Mouse (Mus musculus) hindbrain, embryonic 16.5 days (tissue): ENCODE data around the gene Cdrt4. TPM values are rescaled to one million over a fixed set of nuclear protein-coding genes. Genes with fewer than 3 reads are reported as not detected.

Experiments
- ATAC-seq: fragments of 200-750 bp; cut with Nextera tagmentation; 2 replicates; pipeline ENCODE4 v1.8.0; 2017; ENCODE audit warnings: moderate TSS enrichment, moderate library complexity
- H3K27ac ChIP-seq: fragments of 300-500 bp; sonication (generic); 2 replicates; pipeline ENCODE4 v1.5.1; 2014; ENCODE audit warnings: low read depth, mild to moderate bottlenecking, control low read depth, low read length, moderate library complexity
- H3K27me3 ChIP-seq: fragments of 300-500 bp; sonication (generic); replicated peaks from 2 replicates; pipeline ENCODE4 v1.6.1; 2014; ENCODE audit warnings: low read length; ENCODE audit not compliant: control insufficient read depth, insufficient read depth
- H3K36me3 ChIP-seq: fragments of 300-500 bp; sonication (generic); 2 replicates; pipeline ENCODE4 v1.6.1; 2014; ENCODE audit warnings: mild to moderate bottlenecking, low read length, moderate library complexity, mixed read lengths; ENCODE audit not compliant: control insufficient read depth, insufficient read depth
- H3K4me1 ChIP-seq: fragments of 300-500 bp; sonication (generic); 2 replicates; pipeline ENCODE4 v1.6.1; 2014; ENCODE audit warnings: low read depth, low read length; ENCODE audit not compliant: control insufficient read depth, insufficient read depth
- H3K4me2 ChIP-seq: fragments of 300-500 bp; sonication (generic); 2 replicates; pipeline ENCODE4 v1.6.1; 2014; ENCODE audit warnings: mild to moderate bottlenecking, low read length, control low read depth, moderate library complexity
- H3K4me3 ChIP-seq: fragments of 300-500 bp; sonication (generic); 2 replicates; pipeline ENCODE4 v1.5.1; 2014; ENCODE audit warnings: mild to moderate bottlenecking, low read length, control low read depth, moderate library complexity
- H3K9ac ChIP-seq: fragments of 300-500 bp; sonication (generic); 2 replicates; pipeline ENCODE4 v1.6.1; 2014; ENCODE audit warnings: low read depth, mild to moderate bottlenecking, control low read depth, low read length, moderate library complexity
- H3K9me3 ChIP-seq: fragments of 300-500 bp; sonication (generic); 2 replicates; pipeline ENCODE4 v1.6.1; 2014; ENCODE audit warnings: mild to moderate bottlenecking, low read length, moderate library complexity; ENCODE audit not compliant: control insufficient read depth
- WGBS: fragments of 180-500 bp; shearing (Covaris S2); extraction: QIAGEN DNeasy Blood & Tissue Kit; methylation state at CpG from one replicate; pipeline ENCODE4 v1.1.7; 2014; 5-methylcytosine and 5-hydroxymethylcytosine counted together
- polyA plus RNA-seq: library from polyadenylated mRNA; unstranded; fragments of >200 nt; fragmentation: Nextera tagmentation; extraction: Ambion mirVana; gene quantifications from 2 replicates; pipeline ENCODE4 v1.2.1, GENCODE M21; 2015

The Cdrt4 gene
- polyA plus RNA-seq, 1 experiment from 2014 or later: 0.23 TPM

DNA sequence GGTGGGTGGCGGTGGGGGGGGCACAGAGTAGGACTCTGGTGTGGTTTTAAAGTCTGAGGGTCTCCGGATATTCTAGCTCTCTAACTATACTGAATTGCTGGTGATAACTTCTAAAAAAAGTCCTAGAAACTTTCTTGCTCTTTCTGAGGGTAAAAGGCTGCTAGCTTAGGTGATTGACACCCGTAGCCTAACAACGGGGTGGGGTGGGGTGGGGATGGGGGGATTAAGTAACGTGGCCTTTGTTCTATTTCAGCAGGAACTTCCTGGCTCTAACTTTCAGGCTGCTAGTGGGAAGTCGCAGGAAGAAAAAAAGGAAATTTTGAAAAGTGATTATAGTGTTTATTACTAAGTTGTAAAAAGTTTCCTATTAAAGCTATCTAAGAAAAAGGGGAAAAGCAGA, 4.8 kb downstream of the Cdrt4 start:
- Histone ChIP-seq H3K9me3 (peaks cover 3% of the 10 kb centered on the region; the same call in 1 of the 2 replicates), H3K9ac (no peak overlapping the region)
- WGBS: 49% methylated on average over 6 of the region's 6 CpGs

DNA sequence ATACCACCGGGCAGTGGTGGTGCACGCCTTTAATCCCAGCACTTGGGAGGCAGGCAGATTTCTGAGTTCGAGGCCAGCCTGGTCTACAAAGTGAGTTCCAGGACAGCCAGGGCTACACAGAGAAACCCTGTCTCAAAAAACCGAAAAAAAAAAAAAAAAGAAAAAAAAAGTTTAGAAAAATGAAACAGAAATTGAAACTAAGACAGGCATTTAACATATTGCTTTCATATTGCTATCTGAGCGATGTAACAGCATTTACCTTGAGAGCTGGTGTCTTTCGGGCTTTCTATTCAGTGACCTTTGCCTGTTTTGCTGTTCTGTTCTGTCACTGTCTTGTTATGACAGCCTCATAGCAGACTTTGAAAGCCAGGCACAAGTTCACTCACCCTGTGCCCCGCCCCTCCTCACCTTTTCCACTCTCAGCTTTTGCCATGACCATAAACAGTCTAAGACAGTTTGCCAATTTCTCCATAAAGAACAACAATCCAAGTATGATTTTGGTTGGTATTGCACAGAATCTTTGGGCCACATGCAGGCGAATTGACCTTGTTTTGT, 6.7 kb downstream of the Cdrt4 start:
- peaks cover 3% of the 10 kb centered on the region; the same call in 1 of the 2 replicates for H3K9me3 ChIP-seq
- no peaks in the 10 kb centered on the region for H3K36me3 ChIP-seq
- H3K27ac ChIP-seq: no peak overlapping the region
- no peak overlapping the region for H3K4me2 ChIP-seq
- no peak overlapping the region for H3K4me3 ChIP-seq
- no peak for ATAC-seq
- H3K4me1 ChIP-seq: no peaks in the 10 kb centered on the region
- H3K27me3 ChIP-seq: no peaks in the 10 kb centered on the region
- H3K9ac ChIP-seq: no peak overlapping the region
- WGBS: 91% methylated on average over 8 of the region's 8 CpGs

More for the DNA sequence above, 4.8 kb downstream of the Cdrt4 start:
- Histone ChIP-seq H3K4me3 (no peak overlapping the region), H3K36me3 (no peaks in the 10 kb centered on the region), H3K27me3 (no peaks in the 10 kb centered on the region), H3K27ac (no peak overlapping the region), H3K4me2 (no peak overlapping the region), H3K4me1 (no peaks in the 10 kb centered on the region)
- ATAC-seq: no peak

DNA sequence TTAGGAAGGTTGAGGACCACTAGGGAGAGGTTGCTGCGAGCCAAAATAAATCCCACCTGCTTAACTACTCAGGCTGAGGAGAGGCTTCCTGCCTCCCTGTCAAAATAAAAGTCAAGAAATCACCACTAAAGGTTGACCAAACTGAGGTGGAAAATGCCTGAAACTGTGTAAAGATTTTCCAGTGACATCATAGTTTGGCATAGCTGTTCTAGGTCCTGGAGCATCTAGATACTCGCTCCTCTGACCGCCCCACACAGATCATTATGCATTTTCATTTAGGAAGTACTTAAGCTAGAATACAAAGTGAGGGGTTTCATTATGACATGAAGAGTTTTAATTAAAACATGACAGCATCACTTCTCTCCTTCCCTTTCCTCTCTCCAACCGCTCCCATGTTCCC, 12.3 kb downstream of the Cdrt4 start:
- Histone ChIP-seq H3K4me3 (no peak overlapping the region), H3K27me3 (no peaks in the 10 kb centered on the region), H3K27ac (no peak overlapping the region), H3K36me3 (no peaks in the 10 kb centered on the region), H3K4me1 (peaks cover 6% of the 10 kb centered on the region), H3K9me3 (no peaks in the 10 kb centered on the region), H3K4me2 (no peak overlapping the region), H3K9ac (no peak overlapping the region)
- no peak for ATAC-seq
- 80% methylated on average over 4 of the region's 4 CpGs for WGBS

DNA sequence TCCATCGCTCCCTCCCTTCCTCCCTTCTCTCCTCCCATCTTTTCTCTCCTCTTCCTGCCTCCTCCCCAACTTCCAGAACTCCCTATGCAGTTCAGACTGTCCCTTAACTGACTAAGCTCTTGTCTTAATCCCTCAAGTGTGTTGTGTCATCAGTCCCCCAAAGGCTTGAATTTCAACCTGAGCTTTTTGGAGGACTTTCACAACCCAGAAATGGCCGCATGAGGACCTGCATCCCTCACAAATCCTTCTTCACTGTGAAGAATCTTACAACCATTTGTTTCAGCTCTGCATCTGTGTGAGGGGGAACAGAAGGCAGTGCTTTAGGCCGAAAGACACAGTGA, 15.4 kb downstream of the Cdrt4 start:
- Histone ChIP-seq H3K4me2 (peak overlapping the region; percentile 40), H3K4me3 (no peak overlapping the region), H3K27ac (peak overlapping the region; percentile 77), H3K36me3 (no peaks in the 10 kb centered on the region), H3K9ac (no peak overlapping the region), H3K9me3 (no peaks in the 10 kb centered on the region), H3K27me3 (no peaks in the 10 kb centered on the region), H3K4me1 (peaks cover 6% of the 10 kb centered on the region)
- WGBS: 59% methylated on average over 3 of the region's 3 CpGs
- ATAC-seq: peak; percentile 40; the same call in 1 of the 2 replicates

DNA sequence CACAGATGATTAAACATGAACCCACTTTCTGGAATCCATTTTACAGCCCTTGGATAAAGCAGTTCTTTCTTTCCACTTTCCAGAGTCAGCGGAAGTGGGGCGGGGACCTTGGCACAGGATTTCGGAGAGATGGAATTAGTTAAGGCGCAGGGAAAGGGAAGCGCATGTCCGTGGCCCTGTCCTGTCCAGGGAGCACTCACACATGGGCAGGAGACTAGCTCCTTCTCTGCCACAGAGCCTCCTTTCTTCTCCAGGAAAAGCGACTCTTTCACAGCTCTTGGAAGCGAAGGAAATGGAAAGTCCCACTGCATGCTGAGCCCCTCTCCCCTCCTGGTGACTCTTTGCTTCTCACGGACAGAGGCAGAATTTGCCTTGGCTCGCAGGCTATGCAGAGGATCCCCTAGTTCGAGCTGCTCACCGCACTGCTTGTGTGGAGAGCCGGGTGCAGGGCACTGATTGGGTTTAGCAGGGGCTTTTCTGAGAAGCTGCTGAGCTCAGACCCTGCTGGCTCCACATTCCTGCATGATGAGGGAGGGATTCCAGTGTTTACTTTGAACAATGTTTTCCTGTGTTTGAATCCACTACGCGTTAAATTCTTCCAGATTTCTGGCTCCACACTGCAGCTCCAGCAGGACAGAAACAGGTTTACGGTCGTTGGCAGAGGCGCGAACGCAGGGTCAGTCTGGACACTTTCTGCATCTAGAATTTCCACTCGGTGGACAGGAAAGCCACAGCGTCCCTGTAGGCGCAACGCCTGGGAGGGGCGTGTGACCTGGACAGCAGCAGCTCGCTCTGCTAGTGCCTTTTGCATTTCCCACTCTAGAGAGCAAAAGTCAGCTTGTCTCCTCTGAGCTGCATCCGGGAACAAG, 16.0 kb downstream of the Cdrt4 start:
- peak; percentile 95 for ATAC-seq
- Histone ChIP-seq H3K4me2 (peak overlapping the region; percentile 40), H3K9ac (peak overlapping the region; percentile 47), H3K4me3 (peak overlapping the region; percentile 4; the same call in 1 of the 2 replicates), H3K27me3 (no peaks in the 10 kb centered on the region), H3K9me3 (no peaks in the 10 kb centered on the region), H3K27ac (peak overlapping the region; percentile 77), H3K36me3 (no peaks in the 10 kb centered on the region), H3K4me1 (peaks cover 6% of the 10 kb centered on the region)
- 6% methylated on average over 26 of the region's 27 CpGs for WGBS

DNA sequence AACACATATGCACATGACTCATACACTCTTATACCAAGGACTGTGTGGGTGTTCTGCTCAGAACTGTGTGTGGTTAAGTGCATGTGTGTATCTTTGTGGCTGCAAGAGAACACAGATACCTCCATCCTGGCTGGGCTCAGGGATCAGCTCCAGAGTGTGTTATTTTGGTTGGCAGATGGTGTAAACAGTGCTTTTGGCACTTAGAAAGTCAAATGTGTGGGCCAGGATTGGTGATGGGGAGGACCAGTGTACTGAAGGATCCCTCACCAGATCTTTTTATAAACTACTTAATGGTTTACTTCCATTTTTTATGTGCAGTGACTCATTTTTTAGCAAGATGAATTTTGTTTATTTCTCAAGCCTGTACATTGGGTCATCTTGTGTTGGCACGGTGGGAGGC, 26.2 kb downstream of the Cdrt4 start:
- Histone ChIP-seq H3K9me3 (no peaks in the 10 kb centered on the region; the same call in 1 of the 2 replicates), H3K9ac (no peak overlapping the region), H3K27me3 (no peaks in the 10 kb centered on the region), H3K4me3 (no peak overlapping the region), H3K4me2 (no peak overlapping the region), H3K36me3 (no peaks in the 10 kb centered on the region), H3K27ac (no peak overlapping the region), H3K4me1 (no peaks in the 10 kb centered on the region)
- 97% methylated on average over 1 of the region's 1 CpGs for WGBS
- ATAC-seq: no peak

DNA sequence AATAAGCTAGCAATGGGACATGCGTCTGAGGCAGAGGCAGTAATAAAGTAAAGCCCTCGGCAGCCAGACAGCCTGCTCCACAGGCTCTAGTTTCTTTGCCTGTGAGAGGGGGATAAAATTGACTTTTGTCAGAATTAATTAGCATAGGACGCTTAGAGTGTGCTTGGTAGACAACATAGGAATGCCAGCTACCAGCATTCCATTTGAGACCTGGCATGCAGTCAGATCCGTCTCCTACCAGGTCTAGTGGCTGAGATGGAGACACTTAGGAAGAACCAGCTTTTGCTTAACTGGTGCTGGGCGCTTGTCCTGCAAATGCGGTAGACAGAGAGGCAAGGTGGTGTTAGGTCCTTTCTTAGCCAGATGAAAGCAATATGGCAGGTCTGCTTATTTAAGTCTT, 27.9 kb downstream of the Cdrt4 start:
- no peak overlapping the region for H3K9ac ChIP-seq
- H3K36me3 ChIP-seq: no peaks in the 10 kb centered on the region
- H3K4me1 ChIP-seq: no peaks in the 10 kb centered on the region
- no peak overlapping the region for H3K27ac ChIP-seq
- H3K4me3 ChIP-seq: no peak overlapping the region
- H3K9me3 ChIP-seq: no peaks in the 10 kb centered on the region; the same call in 1 of the 2 replicates
- 60% methylated on average over 6 of the region's 6 CpGs for WGBS
- no peaks in the 10 kb centered on the region for H3K27me3 ChIP-seq
- no peak for ATAC-seq
- no peak overlapping the region for H3K4me2 ChIP-seq

DNA sequence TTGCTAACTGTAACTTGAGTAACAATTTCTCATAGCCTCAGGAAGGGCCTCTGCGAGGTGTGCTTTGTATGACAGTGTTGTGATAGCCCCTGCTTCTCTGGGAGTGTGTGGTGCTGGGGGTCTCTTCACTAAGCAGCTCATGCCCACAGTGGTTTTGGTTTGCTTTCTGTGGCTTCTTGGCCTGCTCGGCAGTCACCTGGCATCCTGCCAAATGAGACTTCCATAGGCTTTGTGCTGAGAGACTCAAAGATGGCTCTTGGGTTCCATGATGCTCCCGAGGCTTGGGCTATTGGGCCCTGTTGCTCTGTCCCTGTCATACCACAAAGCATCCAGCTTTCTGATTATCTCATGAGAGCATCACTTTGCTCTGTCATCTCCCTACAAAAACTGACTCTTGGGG, 30.7 kb downstream of the Cdrt4 start:
- Histone ChIP-seq H3K36me3 (no peaks in the 10 kb centered on the region), H3K4me2 (no peak overlapping the region), H3K9me3 (no peaks in the 10 kb centered on the region; the same call in 1 of the 2 replicates), H3K9ac (no peak overlapping the region), H3K4me3 (no peak overlapping the region), H3K27ac (no peak overlapping the region), H3K27me3 (no peaks in the 10 kb centered on the region), H3K4me1 (no peaks in the 10 kb centered on the region; the same call in 1 of the 2 replicates)
- WGBS: 51% methylated on average over 3 of the region's 3 CpGs
- ATAC-seq: 0 out of 2 replicates have a peak, but pooled peaks have one; percentile 17

DNA sequence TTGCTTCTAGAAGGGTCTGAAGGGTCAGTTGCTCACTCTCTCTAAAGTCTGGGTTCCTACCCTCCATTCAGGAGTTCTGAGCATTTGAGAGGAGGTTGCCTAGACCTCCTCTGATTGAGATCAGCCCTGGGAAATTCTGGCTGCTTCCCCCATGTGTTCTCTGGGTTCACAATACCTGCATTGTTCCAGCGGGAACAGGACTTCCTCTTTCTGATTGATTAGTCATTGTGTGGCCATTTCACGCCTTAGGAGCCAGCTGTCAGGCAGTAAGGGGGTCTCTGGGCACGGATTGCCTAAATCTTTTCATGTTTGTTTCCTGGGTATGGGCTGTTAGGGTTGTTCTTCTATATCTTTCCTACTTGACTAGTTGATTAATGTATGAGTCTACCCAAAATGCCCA, 32.8 kb downstream of the Cdrt4 start:
- Histone ChIP-seq H3K9me3 (no peaks in the 10 kb centered on the region; the same call in 1 of the 2 replicates), H3K36me3 (no peaks in the 10 kb centered on the region), H3K4me2 (no peak overlapping the region), H3K4me3 (no peak overlapping the region), H3K27ac (no peak overlapping the region), H3K4me1 (no peaks in the 10 kb centered on the region; the same call in 1 of the 2 replicates), H3K27me3 (no peaks in the 10 kb centered on the region), H3K9ac (no peak overlapping the region)
- 3% methylated on average over 3 of the region's 3 CpGs for WGBS
- peak; percentile 64 for ATAC-seq
